Mouse (Mus musculus): ENCODE measurements around the gene Esrrg.

The Esrrg gene

DNA sequence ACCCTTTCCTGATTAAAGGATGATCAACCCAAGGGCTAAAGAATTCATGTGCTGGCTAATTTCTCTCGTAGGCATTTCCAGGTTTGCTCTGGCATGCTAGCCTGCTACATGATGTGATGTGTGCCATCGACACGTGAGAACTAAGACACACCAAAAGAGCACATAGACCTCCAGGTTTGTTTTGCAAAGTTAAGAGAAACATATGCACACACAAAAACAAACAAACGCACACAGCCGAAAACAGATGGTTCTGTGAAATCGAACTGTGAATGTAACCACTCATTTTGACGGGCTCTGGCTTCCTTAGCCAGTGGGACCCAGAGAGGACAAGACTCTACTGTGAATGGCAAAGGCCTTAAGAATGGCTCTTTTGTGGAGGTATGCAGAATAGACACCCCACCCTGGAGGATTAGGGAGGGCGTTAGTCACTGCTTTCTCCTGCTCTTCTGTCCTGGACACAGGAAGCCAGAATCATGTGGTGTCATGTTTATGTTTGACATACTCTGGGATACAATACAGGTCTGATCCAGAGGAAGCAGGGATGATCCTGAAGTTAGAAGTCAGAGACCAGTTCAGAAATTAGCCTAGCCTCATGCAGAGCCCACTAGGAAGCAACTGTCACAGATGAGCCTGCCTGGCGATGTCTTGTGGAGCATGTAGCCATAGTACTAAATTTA, 217.0 kb downstream of the Esrrg start:
- no peak for DNase-seq (ENCODE audit: inconsistent age in 2 of 2, low spot score in 1 of 2)

DNA sequence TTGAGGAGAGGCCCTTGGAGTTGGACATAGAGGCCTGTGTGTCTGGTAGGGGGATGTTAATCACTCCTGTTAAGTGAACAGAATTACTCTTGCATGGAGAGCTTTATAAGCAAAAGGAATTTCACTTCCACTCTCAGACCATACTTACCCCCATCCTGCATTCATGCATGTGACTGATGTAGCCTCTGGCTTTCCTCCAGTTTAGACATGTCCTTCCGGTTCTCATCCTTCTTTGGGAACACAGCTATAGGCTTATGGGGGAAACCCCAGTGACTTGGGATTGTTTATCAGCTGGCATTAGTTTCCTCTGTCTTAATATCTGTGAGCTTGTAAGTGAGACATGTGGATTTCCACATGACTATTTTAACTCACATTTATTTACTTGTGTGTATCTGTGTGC, 217.5 kb downstream of the Esrrg start:
- no peak for DNase-seq (ENCODE audit: inconsistent age in 2 of 2, low spot score in 1 of 2)

DNA sequence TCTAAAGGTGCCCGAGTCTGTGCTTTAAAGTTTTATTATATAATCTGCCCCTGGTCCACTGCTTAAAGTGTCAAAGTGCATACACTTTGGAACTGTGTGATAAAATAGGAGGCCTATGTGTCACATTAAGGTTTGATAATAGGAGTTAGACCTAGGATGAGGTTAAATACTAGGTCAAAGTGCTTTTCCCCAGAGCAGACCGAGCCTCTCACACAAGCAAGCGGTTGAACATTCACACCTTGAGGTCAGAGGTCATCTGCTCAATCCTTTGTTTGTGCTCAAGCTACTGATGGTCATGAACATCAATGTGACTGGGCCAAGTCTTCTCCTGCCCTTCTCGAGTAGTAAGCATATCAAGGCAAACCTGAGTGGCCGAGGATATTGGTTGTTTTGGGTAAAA, 218.3 kb downstream of the Esrrg start:
- no peak for DNase-seq (ENCODE audit: inconsistent age in 2 of 2, low spot score in 1 of 2)

DNA sequence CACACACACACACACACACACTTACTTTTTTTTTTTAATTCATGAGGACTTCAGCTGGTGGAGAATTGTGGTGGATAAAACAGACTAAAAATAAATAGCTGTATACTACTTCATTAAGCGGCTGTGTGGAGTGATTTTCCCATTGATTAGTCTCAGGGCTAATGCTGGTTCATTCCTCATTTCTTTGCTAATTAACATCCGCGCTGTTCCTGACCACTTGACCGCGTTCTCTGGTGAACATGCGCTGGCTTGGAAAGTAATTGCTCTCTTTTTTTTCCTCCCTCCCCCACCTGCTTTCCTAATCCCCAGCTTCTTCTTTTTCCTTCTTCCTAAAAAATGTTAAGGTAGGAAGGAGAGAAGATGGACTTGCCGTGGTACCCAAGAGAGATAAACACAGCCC, 222.3 kb downstream of the Esrrg start:
- no peak for DNase-seq (ENCODE audit: inconsistent age in 2 of 2, low spot score in 1 of 2)

DNA sequence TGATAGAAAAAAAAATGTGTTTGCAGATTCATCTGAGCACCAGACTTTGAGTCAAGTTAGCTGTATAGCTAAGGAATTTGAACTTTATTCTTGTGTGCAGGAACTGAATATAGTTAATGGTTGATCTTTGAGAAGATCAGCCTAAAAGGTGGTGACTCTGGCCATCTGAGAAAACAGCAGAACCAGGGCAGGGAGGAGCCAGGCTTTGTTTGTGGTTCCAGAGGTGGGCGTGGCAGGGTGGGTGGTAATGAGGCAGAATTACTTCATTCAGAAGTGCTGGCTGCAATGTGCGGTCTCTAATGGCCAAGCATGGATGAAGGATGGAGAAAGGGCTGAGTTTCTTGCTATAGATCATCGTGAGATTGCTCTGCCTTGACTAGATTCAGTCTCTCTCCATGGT, 224.3 kb downstream of the Esrrg start:
- no peak for DNase-seq (ENCODE audit: inconsistent age in 2 of 2, low spot score in 1 of 2)

DNA sequence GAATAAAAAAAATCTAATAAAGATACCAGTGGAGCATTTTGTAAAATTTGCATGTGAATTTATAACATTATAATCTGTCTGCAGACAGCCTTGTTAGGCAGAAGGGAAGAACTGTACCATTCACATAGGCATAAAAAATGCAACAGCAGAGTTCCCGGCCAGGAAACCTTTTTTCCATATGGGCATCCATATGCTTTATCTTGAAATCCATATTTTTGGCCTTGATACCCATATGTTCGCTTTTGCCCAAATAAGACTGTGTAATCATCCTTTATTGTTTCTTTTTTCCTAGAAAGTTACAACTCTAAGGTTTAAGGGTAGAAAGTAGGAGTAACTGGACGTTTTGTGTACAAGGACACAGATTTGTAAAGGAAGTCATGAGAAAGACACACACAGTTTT, 226.0 kb downstream of the Esrrg start:
- no peak for DNase-seq (ENCODE audit: inconsistent age in 2 of 2, low spot score in 1 of 2)

DNA sequence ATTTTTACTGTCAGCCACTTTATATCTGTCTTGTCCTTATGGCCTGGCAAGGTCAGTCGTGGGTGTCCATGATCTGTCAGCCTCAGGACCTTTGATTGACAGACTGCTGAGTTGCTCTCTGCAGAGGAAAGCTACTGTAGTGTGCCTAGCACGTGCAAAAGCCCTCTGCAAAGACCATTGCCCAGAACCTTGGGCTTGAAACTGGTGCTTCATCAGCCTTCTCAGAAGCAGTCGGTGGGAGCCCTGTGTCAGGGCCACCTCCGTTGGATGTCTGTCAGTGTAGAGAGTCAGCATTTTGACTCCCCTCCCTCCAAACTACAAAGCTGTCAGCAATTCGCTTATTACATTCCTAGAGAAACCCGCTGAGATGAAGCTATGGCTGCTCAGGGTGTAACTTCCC, 227.8 kb downstream of the Esrrg start:
- peak in 1 of 2 experiments; percentile 70 for DNase-seq (ENCODE audit: inconsistent age in 2 of 2, low spot score in 1 of 2)

DNA sequence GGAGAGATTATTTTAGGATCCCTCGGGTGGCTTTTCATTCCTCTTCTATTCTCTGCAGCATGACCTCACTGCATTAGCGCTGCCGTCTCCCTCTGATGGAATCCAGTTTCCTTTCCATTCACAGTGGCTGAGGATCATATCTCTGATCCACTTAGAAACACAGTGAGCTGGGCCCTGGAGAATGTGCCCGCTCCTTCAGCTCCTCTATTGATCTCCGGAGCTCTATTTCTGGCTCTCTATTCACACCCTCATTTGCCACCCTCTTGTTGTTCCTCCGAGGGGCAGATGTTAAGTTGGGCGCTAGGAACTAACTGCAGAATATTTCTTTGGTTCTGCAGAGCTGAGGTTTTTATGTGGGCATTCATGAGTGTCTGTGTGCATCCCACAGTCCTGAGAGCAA, 228.3 kb downstream of the Esrrg start:
- DNase-seq (ENCODE audit: inconsistent age in 2 of 2, low spot score in 1 of 2) = peak in 1 of 2 experiments; percentile 54

DNA sequence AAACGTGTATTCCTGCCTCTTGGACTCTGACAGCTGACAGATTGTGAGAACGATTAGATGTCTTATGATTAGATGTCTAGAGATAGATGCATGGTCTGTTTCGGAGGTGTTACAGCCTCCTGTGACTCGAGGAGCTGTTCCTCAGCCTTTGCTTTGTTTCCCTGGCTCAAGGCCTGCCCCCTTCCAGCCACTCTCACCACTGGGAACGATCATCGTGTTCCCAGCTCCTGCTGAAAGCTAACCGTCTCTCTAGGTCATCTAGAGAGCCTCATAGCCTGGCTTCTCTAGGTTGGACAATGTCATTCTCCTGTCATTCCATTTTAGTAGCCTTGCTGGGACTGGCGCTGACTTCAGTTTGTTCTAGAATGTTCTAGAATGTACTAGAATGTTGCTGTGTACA, 233.0 kb downstream of the Esrrg start:
- no peak for DNase-seq (ENCODE audit: inconsistent age in 2 of 2, low spot score in 1 of 2)

DNA sequence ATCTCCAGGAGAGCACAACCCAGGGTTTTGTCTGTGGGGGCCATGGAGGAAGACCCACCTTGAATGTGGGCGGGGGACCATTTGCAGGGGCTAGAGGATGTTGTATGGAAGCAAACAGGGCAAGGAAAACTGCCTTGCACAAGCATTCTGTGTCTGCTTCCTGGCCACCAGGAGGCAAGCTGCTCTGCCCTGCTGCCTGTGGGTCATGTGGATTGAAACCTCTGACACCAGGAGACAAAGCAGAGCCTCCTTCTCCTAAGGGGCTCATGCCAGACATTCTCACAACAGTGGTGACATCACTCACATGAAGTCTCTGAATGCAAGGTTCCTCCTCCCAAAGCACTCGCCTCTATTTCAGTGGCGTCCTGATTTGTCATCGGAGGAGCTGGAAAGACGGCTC, 234.1 kb downstream of the Esrrg start:
- DNase-seq (ENCODE audit: inconsistent age in 2 of 2, low spot score in 1 of 2) = no peak

DNA sequence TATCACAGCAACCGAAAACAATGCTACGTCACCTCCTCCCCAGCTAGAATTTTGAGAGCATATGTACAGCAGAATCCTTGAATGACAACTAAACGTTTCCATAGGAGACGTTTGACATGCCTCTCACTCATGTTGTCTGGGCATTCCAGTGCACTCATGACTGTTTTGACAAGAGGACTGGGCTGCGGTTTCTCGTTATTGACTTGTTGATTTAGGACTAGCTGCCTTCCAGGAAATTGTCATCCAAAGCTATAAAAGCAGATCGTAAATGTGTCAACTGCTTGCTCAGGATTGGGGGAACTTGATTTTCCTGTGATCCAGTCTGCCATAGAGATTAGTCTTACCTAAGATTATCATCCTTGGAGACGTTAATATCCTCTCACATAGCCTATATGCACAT, 245.6 kb downstream of the Esrrg start:
- DNase-seq (ENCODE audit: inconsistent age in 2 of 2, low spot score in 1 of 2) = no peak

DNA sequence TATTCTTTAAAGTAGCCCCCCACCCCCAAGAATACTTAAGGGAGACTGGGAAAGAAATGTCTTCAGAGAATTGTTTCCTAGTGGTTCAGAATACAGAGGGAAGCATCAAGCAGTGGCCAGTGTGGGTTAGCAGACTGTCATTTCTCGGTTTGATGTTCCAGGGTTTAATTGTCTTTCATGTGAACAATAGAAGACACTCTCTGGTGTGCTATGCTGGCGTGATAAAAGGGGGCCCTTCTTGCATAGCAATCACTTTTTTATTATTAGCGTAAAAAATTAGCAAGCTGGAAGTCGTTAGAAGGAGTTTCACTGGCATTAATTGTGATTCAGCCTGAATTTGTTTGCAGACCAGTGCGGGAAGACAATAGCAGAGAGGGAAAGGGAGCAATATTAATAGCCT, 253.7 kb downstream of the Esrrg start:
- no peak for DNase-seq (ENCODE audit: inconsistent age in 2 of 2, low spot score in 1 of 2)

DNA sequence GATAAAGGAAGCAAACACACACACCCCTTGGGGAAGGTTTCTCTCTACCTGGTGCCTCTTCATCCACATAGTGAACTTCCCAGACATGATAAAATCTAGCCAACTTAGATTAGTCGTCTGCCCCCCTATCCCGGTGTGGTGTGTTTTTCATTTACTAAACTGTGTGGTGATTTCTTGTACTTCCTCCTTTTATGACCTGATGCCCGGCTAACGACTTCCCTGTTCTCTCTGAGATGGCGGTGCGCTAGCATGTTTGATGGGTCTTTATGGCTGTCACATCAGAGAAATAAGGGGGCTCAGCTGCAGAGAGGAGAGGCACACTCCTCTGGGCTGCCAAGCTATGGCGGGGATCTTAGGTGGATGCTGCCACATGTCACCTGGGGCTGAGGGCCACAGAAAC, 259.8 kb downstream of the Esrrg start:
- DNase-seq (ENCODE audit: inconsistent age in 2 of 2, low spot score in 1 of 2) = peak in 1 of 2 experiments; percentile 27

DNA sequence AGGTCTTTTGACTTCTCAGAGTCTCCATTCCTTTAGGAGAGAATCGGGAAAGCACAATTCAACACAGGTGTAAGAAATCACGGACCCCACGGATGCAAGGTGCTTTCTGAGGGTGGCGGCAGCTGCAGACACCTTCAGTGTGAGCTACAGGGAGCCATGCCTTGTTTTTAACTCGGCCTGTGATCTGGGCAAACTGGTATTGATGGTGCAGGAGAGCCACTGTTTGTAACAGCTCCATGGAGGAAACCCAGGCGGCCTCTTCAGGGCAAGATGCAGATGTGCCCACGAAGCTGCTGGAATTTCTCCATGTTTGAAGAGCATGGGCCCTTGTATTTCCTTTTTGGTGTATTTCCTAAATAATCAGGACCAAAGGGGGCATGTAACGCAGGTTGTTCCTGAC, 263.6 kb downstream of the Esrrg start:
- DNase-seq (ENCODE audit: inconsistent age in 2 of 2, low spot score in 1 of 2) = no peak

DNA sequence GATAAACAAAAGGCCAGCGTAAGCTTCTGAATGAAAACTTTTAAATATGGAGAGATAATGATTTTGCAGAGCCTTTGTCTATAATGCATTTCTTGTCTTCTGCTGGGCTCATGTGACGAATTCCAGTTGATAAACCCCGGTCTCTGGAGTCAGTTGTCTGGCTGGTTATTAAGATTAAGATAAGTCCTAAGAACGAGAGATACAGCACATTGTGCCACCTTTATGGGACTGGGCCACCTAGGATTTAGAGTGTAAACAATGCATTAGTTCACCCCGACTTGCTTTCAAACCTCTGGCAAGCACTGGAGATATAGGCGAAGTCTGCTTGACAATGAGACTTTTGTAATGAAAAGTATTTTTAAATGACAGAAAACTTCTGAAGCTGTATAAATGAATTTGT, 264.2 kb downstream of the Esrrg start:
- no peak for DNase-seq (ENCODE audit: inconsistent age in 2 of 2, low spot score in 1 of 2)

DNA sequence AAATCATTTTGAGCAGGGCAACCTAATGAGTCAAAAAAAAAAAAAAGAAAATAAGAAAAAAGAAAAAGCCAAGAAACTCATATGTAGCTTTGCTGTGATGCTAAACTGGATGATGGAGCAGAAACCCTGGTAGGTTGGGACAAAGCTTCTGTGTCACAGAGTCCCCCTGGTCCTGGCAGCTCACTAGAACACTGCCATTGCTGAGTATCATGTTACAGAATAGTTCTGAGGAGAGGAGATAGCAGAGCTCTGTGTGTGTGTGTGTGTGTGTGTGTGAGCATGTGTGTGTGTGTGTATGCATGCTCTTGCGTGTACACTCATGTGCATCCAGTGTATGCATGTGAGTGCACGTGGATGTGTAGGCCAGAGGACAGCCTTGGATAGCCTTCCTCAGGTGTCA, 265.2 kb downstream of the Esrrg start:
- DNase-seq (ENCODE audit: inconsistent age in 2 of 2, low spot score in 1 of 2) = no peak

DNA sequence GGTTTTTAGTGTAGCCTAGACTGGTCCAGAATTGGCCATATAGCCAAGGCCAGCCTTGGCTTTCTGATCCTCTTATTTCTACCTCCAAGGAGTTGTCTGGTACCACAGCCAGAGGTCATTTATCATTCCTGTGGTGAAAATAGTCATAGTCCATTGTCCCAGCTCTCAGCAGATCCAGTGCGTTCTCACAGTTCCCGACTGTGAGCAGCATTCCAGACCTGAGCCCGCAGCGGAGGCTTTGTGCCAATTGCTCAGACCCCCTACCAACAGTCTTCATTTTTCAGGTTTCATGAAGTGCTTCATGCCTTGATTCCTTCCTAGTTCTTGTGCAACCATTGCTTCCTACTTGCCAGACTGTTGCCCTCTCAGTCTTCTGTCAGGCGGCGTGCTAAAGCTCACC, 278.7 kb downstream of the Esrrg start:
- no peak for DNase-seq (ENCODE audit: inconsistent age in 2 of 2, low spot score in 1 of 2)

DNA sequence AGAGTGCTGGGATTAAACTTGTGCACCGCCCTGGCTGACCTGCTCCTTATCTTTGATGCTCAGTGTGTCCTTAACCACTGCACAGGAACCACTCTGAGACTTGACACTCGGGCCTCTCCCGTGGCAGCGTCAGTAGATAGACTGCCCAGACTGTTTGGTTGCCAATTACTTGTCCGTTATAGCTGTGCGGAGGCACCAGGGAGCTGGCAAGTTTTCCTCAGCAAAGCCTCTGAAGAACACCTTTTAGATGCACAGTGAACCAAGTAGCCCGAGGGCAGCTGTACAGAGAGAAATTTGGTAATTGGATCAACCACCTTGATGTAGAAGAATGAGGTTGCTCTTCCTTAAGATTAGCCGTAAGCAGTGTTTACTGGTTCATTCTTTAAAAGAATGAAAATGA, 279.6 kb downstream of the Esrrg start:
- DNase-seq (ENCODE audit: inconsistent age in 2 of 2, low spot score in 1 of 2) = no peak

DNA sequence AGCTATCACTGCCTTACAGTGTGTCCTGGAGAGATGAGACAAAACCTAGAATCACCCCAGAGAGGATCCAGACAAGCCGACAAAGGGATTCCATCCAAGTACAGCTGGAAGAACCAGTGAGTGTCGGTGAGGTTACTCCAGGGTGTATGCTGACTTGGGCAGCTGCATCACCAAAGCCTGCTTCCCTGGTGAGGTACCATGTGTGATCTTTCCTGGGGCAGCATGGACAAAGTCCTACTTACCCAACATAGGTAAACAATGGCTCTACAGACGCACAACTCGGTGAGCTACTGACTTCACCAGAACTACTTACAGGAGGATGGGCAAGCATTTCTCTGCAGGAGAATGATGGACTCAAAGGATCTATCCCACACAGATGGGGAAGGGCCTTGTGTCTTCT, 280.5 kb downstream of the Esrrg start:
- DNase-seq (ENCODE audit: inconsistent age in 2 of 2, low spot score in 1 of 2) = no peak

DNA sequence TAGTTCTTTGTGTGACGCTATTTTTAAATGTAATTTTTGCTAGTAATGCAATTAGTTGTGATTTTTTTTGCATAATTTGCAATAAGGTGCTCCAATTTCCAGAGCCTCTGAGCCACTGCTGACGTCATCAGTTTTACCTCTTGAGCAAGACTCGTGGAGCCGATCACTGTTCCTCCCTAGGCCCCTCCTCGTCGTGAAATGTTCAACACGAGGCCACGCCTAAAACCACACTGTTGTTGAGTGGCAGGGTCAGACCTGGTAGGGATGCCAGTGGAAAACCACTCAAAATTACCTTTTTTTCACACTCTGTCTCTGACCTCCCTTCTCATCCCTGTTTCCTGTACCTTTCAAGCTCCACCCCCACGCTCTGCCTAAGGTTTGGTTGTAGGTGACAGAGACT, 282.7 kb downstream of the Esrrg start:
- DNase-seq (ENCODE audit: inconsistent age in 2 of 2, low spot score in 1 of 2) = peak in 1 of 2 experiments; percentile 17

DNA sequence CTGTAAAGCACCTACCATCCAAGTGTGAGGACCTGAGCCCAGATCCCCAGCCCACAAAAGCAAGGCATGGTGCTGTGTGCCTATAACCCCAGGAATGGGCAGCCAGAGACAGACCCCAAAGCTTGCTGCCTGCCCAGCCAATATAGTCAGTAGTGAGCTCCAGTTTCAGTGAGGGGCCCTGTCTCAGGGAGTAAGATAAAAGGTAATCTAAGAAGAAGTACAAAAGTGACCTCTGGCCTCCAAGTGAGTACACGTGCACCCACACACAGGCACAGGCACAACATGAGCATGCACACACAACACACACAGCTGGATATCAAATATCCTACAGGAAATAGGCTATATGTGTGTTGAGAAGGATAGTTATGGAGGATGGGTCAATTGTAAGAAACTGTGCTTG, 286.9 kb downstream of the Esrrg start:
- DNase-seq (ENCODE audit: inconsistent age in 2 of 2, low spot score in 1 of 2) = peak in 1 of 2 experiments; percentile 35

DNA sequence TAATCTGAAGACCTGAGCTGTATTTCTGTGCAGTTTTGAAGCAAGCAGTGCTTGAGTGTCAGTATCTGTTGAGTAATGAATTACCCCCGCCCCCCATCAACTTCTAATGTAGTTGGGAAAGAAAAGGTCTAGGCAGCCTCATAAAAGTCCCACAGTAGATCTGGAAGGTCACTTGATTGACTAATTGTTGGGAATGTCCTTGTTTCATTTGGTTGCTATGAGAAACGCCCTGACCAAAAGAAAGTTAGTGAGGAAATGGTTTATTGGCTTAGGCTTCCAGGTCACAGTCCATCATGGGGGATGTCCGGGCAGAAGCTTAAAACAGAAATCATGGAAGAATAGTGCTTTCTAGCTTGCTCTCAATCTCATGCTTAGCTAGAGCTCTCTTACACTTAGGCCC, 287.7 kb downstream of the Esrrg start:
- DNase-seq (ENCODE audit: inconsistent age in 2 of 2, low spot score in 1 of 2) = peak; percentile 10 to 82

DNA sequence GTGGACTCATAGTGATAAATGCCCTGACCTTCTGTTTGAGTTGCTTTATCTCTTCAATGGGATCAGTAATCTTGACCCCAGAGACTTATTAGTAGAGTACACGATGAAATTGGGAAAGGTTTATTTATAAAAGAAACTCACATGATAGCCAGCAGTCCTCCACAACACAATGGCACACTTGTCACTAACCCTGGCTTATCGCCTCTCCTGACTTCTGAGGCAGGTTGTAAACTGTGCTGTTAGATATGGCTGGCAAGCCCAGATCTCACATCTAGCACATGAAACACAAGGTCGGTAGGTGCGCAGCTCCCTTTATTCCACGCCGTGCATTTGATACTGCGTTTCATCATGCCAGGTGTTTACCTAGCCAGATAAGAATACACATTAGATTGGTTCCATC, 288.3 kb downstream of the Esrrg start:
- peak in 1 of 2 experiments; percentile 57 for DNase-seq (ENCODE audit: inconsistent age in 2 of 2, low spot score in 1 of 2)

DNA sequence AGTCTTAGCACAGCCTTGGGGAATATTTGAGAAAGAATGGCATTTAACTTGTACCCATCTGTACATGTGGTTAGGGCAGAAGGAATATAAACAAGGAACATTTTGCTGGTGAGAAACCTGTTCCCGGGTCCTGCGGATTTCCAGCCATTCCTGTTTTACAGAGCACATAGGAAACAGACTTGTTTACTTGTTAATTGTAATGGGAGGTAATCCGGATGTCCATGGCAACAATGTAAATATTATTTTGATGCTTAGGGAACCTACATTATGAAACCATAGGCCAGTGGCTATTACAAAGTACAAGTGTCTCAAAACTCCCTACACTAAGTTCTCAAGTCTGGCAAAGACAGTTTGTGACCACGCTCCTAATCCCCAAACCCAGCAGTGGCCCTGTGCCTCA, 290.9 kb downstream of the Esrrg start:
- DNase-seq (ENCODE audit: inconsistent age in 2 of 2, low spot score in 1 of 2) = peak in 1 of 2 experiments; percentile 46
